Mouse (Mus musculus) CH12.LX (cell line): ENCODE results near the gene Tpsg1. TPM values are rescaled to one million over a fixed set of nuclear protein-coding genes. Genes with fewer than 3 reads are reported as not detected.

Source experiments
- DNase-seq: peaks from one replicate; pipeline ENCODE4 v3.0.0-alpha.2; 2013; ENCODE audit errors: extremely low read depth
- H3K27ac ChIP-seq: 2 replicates; pipeline ENCODE4 v1.5.1; 2012; ENCODE audit warnings: low read depth, mild to moderate bottlenecking, control low read depth, moderate library complexity; ENCODE audit not compliant: insufficient read depth
- H3K27me3 ChIP-seq: replicated peaks from 2 replicates; pipeline ENCODE3; 2012; ENCODE audit warnings: inconsistent platforms
- H3K36me3 ChIP-seq, 2 experiments: replicated peaks in 1 of 2; 2 replicates each; pipeline versions ENCODE3 to v1.6.1; 2012; ENCODE audit warnings: inconsistent platforms in 1 of 2, low read length in 1 of 2, mild to moderate bottlenecking in 1 of 2, mixed read lengths in 1 of 2, moderate library complexity in 1 of 2; ENCODE audit not compliant: control insufficient read depth in 1 of 2, insufficient read depth in 1 of 2
- H3K4me1 ChIP-seq, 2 experiments: 2 replicates each; pipeline ENCODE4 v1.6.1; 2012; ENCODE audit warnings: inconsistent platforms in 1 of 2, moderate library complexity in 1 of 2; ENCODE audit not compliant: insufficient read depth in 2 of 2, control insufficient read depth in 1 of 2
- H3K4me2 ChIP-seq: 2 replicates; pipeline ENCODE4 v1.6.1; 2012; ENCODE audit warnings: low read depth, mild to moderate bottlenecking, control low read depth; ENCODE audit not compliant: poor library complexity, insufficient read depth, severe bottlenecking
- H3K4me3 ChIP-seq, 3 experiments: fragments of 150-350 bp in 1 of 3; sonication (generic) in 1 of 3; replicated peaks in 1 of 3; 2 replicates each; pipeline versions ENCODE3 to v1.5.1; 2011 to 2012; ENCODE audit warnings: low read depth in 2 of 3, low read length in 2 of 3, mild to moderate bottlenecking in 2 of 3, moderate library complexity in 2 of 3, control low read depth in 1 of 3, improper control_type of control experiment in 1 of 3, inconsistent platforms in 1 of 3, mixed read lengths in 1 of 3; ENCODE audit not compliant: poor library complexity in 1 of 3
- H3K79me2 ChIP-seq: replicated peaks from 2 replicates; pipeline ENCODE4 v1.6.1; 2012; ENCODE audit warnings: mild to moderate bottlenecking, moderate library complexity; ENCODE audit not compliant: control insufficient read depth, poor library complexity, insufficient read depth, severe bottlenecking; ENCODE audit errors: extremely low read depth
- H3K9ac ChIP-seq: 2 replicates; pipeline ENCODE4 v1.6.1; 2012; ENCODE audit warnings: low read depth, mild to moderate bottlenecking, control low read depth, moderate library complexity; ENCODE audit not compliant: insufficient read depth
- H3K9me3 ChIP-seq: replicated peaks from 2 replicates; pipeline ENCODE3; 2012; ENCODE audit warnings: low read length, inconsistent platforms, mixed read lengths
- BHLHE40 ChIP-seq: IDR thresholded peaks from 2 replicates; pipeline ENCODE4 v1.6.1; 2011; ENCODE audit warnings: mild to moderate bottlenecking, low read depth, low read length, improper control_type of control experiment
- CHD1 ChIP-seq: IDR thresholded peaks from 2 replicates; pipeline ENCODE4 v1.6.1; 2012; ENCODE audit warnings: low read depth, low read length, improper control_type of control experiment, inconsistent platforms
- E2F4 ChIP-seq: IDR thresholded peaks from 2 replicates; pipeline ENCODE4 v1.6.1; 2011; ENCODE audit warnings: low read depth, low read length, improper control_type of control experiment; ENCODE audit not compliant: insufficient replicate concordance
- EP300 ChIP-seq: IDR thresholded peaks from 2 replicates; pipeline ENCODE4 v1.6.1; 2011; ENCODE audit warnings: low read length, improper control_type of control experiment
- GABPA ChIP-seq: IDR thresholded peaks from 2 replicates; pipeline ENCODE4 v1.6.1; 2012; ENCODE audit warnings: low read depth, low read length, improper control_type of control experiment, inconsistent platforms; ENCODE audit not compliant: insufficient replicate concordance
- IRF4 ChIP-seq: IDR thresholded peaks from 2 replicates; pipeline ENCODE4 v1.6.1; 2014; ENCODE audit warnings: low read depth, mild to moderate bottlenecking, inconsistent platforms, low read length, improper control_type of control experiment
- MAX ChIP-seq: IDR thresholded peaks from 2 replicates; pipeline ENCODE4 v1.6.1; 2011; ENCODE audit warnings: low read length, improper control_type of control experiment
- MXI1 ChIP-seq: IDR thresholded peaks from 2 replicates; pipeline ENCODE4 v1.6.1; 2011; ENCODE audit warnings: mild to moderate bottlenecking, low read depth, low read length, improper control_type of control experiment
- MYC ChIP-seq: IDR thresholded peaks from 2 replicates; pipeline ENCODE4 v1.6.1; 2011; ENCODE audit warnings: low read depth, mild to moderate bottlenecking, improper control_type of control experiment, low read length
- NELFE ChIP-seq: IDR thresholded peaks from 2 replicates; pipeline ENCODE4 v1.6.1; 2011; ENCODE audit warnings: low read depth, low read length, improper control_type of control experiment
- POLR2A ChIP-seq: IDR thresholded peaks from 2 replicates; pipeline ENCODE4 v1.6.1; 2011; ENCODE audit warnings: low read depth, mild to moderate bottlenecking, improper control_type of control experiment, low read length
- POLR2AphosphoS2 ChIP-seq: IDR thresholded peaks from 2 replicates; pipeline ENCODE4 v1.6.1; 2011; ENCODE audit warnings: low read depth, low read length, improper control_type of control experiment
- RAD21 ChIP-seq: IDR thresholded peaks from 2 replicates; pipeline ENCODE4 v1.6.1; 2011; ENCODE audit warnings: low read depth, mild to moderate bottlenecking, low read length, improper control_type of control experiment, moderate library complexity
- TBP ChIP-seq: conservative IDR thresholded peaks from 2 replicates; pipeline ENCODE4 v1.6.1; 2011; ENCODE audit warnings: low read depth, low read length, improper control_type of control experiment
- UBTF ChIP-seq: IDR thresholded peaks from 2 replicates; pipeline ENCODE4 v1.6.1; 2012; ENCODE audit warnings: low read depth, mild to moderate bottlenecking, inconsistent platforms, low read length, improper control_type of control experiment, moderate library complexity
- USF1 ChIP-seq: IDR thresholded peaks from 2 replicates; pipeline ENCODE4 v1.6.1; 2014; ENCODE audit warnings: low read depth, mild to moderate bottlenecking, inconsistent platforms, low read length, improper control_type of control experiment
- USF2 ChIP-seq: conservative IDR thresholded peaks from 2 replicates; pipeline ENCODE4 v1.6.1; 2011; ENCODE audit warnings: low read depth, low read length, improper control_type of control experiment
- ZNF384 ChIP-seq: IDR thresholded peaks from 2 replicates; pipeline ENCODE4 v1.6.1; 2012; ENCODE audit warnings: low read depth, low read length, improper control_type of control experiment, inconsistent platforms
- dilution Hi-C: fragments of 300-500 bp; cut with MboI; formaldehyde crosslinking; loops from 2 replicates; pipeline ENCODE4 v1.14.3; 2020; ENCODE audit warnings: low sequenced_read_pairs; ENCODE audit not compliant: extremely low pct_unique_long_range_greater_than_20kb, extremely low pct_ligation_motif_present
- in situ Hi-C: fragments of 300-500 bp; cut with MboI; formaldehyde crosslinking; loops from 3 replicates; pipeline ENCODE4 v1.14.3; 2019; ENCODE audit warnings: low sequenced_read_pairs, low pct_ligation_motif_present, low pct_unique_long_range_greater_than_20kb, mixed read lengths
- polyA plus RNA-seq: library from polyadenylated mRNA; unstranded; fragments of >175 nt; gene quantifications from 2 replicates; pipeline ENCODE4 v1.2.1, GENCODE M21; 2012; ENCODE audit warnings: low read depth; ENCODE audit not compliant: insufficient read length
- total RNA-seq, 2 experiments: library from RNA; depleted of rRNA; stranded (reverse); fragments of 300-350 nt in 1 of 2; fragments of >200 nt in 1 of 2; gene quantifications; 2 replicates each; pipeline ENCODE4 v1.2.3; 2012 to 2014

The Tpsg1 gene
- total and polyA plus RNA-seq, 3 experiments: not detected

GRCm38 (mm10) chr17:25416219-25416618 lies 47.1 kb downstream of the Tpsg1 start:
- no peak for TF ChIP-seq E2F4
- no peak for TF ChIP-seq USF1
- TF ChIP-seq MXI1: no peak
- no peak for TF ChIP-seq TBP
- no peak for TF ChIP-seq IRF4
- TF ChIP-seq GABPA: no peak
- TF ChIP-seq NELFE: no peak
- no peak for TF ChIP-seq EP300
- no peak for TF ChIP-seq POLR2A
- TF ChIP-seq MYC: no peak
- no peak for TF ChIP-seq ZNF384
- TF ChIP-seq POLR2AphosphoS2: no peak
- TF ChIP-seq UBTF: no peak
- no peak for TF ChIP-seq BHLHE40
- TF ChIP-seq MAX: no peak
- TF ChIP-seq USF2: no peak
- TF ChIP-seq CHD1: no peak
- TF ChIP-seq RAD21: no peak
- Histone ChIP-seq H3K4me2 (no peak overlapping the region), H3K27ac (no peak overlapping the region), H3K79me2 (no peaks in the 10 kb centered on the region), H3K9ac (no peak overlapping the region), H3K9me3 (no peaks in the 10 kb centered on the region), H3K36me3 (no peaks in the 10 kb centered on the region), H3K4me3 (no peak overlapping the region), H3K27me3 (peaks cover 74% of the 10 kb centered on the region), H3K4me1 (no peaks in the 10 kb centered on the region)
- in situ Hi-C loops (no loop called here), dilution Hi-C loops (no loop called here)
- DNase-seq: no peak

GRCm38 (mm10) chr17:25417990-25418389 lies 48.9 kb downstream of the Tpsg1 start:
- Histone ChIP-seq H3K9ac (no peak overlapping the region), H3K4me2 (no peak overlapping the region), H3K27ac (no peak overlapping the region), H3K27me3 (peaks cover 78% of the 10 kb centered on the region), H3K4me3 (no peak overlapping the region), H3K9me3 (no peaks in the 10 kb centered on the region), H3K4me1 (no peaks in the 10 kb centered on the region), H3K79me2 (no peaks in the 10 kb centered on the region), H3K36me3 (no peaks in the 10 kb centered on the region)
- dilution Hi-C loops (no loop called here), in situ Hi-C loops (no loop called here)
- DNase-seq: no peak
- TF ChIP-seq BHLHE40 (0 out of 2 replicates have a peak, but pooled peaks have one; percentile 18), NELFE (no peak)
